Mouse (Mus musculus) embryo, embryonic 10 days (tissue): ENCODE data around the gene Gna15.

Experiments used
- DNase-seq: peaks from one replicate; pipeline ENCODE4 v3.0.0-alpha.2; 2015; ENCODE audit warnings: low spot score

Gna15 gene

DNA sequence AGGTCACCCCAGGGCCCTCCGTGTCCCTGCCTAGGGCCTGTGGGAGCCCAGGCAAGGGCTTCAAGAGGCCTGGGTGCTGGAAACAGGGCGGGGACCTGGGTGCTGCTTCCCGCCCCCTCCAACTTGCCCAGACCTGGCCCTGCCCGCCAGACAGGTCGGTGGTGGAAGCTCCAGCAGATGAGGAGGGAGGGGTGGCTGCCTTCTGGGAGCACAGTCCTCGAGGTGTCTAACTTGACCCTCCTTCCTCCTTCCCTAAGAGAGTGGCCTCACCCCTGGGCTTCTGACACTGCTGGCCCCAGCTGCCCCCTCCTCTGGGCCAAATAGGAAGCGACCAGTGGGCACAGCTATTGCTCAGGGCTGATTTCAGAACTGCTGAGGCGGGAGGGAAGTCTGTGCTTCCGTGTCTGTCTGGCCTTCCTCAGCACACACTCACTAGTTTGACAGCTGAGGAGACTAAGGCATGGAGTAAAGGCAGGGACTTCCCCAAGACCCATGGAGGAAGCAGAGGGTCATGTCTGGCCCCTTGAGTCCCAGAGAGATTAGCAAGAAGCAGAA, at the start of gene Gna15:
TSS of gene Gna15 (minus strand) at position 175 of the 555 bp plus-strand sequence.
- DNase-seq: no peak

DNA sequence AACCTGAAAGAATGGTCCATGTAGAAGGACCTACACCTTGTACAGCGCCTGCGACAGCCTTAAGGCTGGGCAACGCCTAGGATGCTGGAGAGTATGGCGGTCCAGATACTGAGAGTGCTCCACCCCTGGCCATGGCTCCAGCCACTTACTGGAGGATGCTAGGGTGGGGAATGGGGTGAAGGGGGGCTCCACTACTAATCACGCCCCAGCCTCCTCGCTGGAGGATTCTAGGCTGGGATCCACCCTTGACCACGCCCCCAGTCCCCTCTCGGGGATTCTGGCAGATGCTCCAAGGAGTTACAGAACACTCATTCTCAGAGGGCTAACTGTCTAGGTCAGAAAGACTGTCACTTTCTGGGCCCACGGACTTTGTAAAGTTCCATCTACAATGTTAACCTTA, 49.0 kb upstream of the Gna15 start:
- no peak for DNase-seq

DNA sequence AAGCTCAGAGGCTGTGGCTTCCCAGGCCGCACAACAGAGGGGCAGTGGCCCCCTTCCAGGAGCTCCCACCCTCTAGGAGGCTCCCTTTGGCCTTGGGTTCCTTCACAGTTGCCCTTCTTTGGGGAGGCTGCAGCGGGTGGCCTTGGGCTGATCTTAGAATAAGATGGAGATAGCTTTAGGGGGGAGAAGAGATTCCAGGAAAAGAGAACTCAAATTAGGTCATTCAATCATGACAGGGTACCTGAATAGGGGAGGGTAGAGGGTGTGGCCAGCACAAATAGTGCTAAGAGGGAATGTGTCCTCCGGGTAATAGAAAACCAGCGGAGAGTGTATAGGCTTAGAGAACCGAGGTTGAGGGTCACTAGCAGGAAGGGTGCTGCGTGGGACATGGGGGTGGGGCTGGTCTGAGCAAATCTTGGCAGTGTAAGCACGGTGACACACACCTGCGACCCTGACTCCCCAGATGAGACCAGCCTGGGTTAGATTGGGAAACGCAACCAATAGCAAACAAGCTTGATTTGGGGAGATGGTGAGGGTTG, 48.2 kb upstream of the Gna15 start:
- DNase-seq: no peak

DNA sequence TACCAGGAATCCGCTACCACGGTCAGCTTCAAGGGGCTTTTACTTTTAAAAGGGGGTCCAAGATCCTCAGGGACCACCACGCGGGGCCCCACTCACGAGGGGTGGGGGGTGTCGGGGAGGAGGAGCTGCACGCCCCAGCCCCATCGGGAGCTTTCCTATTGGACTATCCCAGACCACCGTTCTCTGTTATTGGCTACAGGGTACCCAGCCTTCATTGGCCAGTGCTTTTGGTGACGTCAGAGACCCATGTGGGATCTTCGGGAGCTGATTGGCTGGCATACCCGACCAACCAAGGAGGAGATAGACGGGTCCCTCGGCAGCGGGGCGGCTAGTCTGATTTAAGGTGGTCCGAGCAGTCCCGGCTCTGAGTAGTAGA, 47.5 kb upstream of the Gna15 start:
- peak; percentile 99 for DNase-seq

DNA sequence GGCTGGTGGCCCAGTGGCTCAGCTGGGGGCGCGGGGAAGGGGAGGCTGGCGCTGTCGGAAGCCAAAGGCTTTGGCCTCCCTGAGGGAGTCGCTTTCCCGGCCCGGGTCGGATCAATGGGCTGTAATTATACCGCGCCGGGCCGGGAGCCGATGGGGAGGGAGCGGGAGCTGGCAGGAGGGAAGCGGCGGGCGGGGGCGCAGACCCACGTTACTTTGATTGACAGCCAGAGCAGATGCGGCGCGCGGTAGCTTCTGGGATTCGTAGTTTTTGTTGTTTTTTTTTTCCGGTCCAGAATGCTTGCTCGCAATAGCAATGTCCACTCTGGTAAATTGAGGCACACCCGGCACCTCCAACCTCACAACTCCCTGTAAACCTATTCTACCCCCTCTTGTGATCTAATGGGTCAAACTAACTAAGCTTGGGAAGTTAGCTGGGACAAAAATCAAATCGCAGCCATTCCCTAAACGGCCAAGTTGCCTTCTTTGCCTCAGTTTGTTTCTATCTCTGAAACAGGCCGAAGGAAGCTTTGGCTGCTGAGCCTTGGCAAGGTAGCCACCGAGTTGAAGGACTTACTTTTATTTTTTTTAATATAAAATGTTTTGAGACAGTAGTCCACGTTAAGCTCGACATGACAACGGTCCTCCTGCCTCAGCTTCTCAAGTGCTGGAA, 46.9 kb upstream of the Gna15 start:
- peak; percentile 98 for DNase-seq

DNA sequence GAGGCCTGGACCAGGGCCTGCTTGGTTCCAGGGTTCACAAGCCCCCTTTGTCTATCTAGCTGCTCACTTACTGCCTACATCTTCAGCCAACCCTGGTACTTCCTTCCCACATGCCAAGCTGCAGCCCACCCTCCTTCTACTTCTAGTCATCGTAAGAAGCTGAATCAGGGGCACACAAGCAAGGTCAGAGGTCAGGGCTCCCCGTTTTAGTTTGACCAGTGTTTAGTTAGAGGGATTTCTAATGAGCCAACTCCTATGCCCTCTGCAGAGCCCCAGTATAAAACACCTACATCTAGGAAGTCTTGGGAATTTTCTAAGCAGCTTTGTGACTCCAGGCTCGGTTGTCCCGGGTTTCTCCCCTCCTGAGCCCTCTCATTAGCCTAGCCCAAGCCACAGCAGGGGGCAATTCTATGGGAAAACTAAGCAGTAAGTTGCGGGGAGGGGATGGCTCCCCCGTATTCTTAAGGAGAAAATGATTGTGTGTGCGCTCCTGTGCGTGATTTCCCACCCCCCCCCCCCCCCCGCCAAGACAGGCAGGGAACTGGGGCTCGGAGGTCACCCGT, 46.3 kb upstream of the Gna15 start:
- DNase-seq: peak; percentile 71

DNA sequence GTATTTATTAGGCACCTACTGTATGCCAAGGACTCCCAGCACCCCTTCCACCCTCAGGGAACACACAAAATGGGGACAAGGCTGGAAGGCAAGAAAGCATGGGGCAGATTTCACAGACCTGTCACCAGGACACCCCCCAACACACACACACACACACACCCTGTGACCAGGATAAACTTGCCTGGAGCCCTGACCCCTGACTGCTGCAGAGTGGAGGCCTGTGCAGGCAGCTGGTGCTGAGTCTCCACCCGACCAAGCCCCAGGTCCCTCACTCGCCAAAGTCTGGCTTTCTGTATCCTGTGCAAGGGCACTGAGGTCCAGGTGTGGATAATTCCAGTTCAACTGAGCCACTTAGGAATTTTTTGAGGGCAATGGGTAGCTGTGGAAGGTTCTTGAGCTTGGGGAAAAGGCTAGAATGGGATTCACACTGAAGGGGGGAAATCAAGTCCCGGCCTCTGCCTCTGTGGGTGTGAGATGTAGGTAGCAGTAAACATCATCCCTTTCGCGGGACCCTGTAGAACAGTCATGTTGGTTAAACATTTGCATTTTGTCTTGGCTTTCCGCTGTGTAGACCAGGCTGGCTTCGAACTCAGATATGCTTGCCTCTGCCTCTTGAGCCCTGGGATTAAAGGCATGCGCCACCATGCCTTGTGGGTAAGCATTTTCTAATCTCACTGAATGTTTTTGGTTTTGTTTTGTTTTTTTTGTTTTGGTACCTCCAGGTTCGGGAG, 45.6 kb upstream of the Gna15 start:
- DNase-seq: no peak

DNA sequence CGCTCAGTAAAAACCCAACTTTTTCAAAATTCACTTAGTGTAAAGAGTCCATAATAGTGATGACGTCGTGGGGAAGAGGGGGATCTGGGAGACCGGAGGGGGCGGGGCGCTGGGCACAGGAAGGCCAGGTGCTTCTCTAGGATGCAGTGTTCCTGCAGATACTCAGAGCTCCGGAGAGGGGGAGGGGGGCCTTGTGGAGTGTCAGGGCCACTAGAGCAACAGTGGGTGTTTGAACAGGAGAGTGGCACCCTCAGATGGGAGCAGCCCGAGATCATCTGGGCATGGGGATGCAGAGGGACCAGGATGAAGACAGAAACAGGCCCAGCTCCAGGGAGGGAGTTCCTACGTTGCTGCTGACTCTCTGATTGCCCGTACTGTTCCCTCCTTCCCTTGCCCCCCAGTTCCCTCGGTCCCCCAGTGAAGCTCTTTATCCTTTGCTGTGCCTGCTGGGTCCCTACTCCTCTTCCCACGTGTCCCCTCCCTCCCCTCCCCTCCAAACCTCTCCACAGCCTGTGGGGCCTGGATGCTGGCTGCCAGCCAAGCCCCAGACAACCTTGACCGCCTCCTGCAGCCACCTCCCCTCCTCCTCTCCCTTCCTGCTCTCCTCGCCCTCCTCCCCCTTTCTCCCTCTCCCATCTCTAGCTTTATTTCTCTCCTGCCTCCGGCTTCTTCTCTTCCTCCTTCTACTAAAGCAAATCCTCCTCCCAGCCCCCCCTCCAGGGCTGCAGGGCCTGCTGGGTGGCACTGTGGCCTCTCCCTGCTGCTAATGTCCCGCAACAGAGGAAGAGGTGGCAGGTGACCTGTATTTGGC, 44.6 kb upstream of the Gna15 start:
- no peak for DNase-seq

DNA sequence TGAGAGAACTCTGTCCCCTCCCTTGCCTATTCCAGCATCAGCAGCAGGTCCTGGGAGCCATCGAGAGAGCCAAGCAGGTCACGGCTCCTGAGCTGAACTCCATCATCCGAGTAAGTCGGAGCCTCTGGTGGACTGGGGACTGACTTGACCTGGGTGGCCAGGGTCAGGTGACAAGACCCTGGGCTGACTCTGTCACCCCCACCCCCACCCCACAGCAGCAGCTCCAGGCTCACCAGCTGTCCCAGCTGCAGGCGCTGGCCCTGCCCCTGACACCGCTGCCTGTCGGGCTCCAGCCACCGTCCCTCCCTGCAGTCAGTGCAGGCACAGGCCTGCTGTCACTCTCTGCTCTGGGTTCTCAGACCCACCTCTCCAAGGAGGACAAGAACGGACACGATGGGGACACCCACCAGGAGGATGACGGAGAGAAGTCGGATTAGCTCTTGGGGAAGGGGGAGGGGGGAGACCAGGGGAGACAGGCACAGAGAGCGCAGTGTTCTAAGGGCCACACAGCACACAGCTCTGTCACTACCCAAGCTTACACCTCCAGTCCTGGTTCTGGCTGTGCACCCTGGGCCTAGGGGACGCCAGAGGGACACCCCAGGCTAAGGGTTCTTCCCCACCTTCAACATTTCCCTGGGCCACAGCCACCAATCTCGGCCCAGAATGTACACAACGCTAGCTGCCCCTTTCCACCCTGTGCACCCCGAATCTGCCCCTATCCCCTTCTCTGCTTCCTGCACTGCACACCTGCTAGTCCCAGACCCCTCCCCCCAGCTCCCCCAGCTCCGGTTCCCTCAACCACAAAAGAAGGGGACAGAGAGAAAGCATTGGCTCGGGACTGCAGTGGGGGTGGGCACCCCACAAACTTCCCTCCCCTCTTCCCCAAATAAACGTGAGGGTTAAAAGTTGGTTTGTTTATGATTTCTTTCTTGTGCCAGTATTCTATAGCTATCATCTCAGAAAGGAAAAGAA, 41.5 kb upstream of the Gna15 start:
- DNase-seq: peak; percentile 36

DNA sequence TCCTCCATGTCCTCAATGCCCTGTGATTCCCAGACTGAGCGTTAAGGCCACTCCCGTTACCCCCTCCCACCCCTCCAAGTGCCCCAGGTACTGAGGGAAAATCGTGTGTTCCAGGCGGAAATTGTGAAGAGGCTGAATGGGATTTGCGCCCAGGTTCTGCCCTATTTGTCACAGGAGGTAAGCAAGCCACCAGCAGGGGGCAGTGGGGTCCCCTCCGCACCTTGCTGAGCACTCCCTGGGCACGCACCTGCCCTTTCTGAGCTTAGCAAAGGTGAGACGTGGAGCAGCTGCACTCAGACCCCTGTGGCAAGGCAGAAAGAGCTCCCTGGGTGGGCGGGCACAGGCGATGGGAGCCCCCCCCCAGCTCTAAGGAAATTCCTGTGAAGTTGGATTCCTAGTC, 40.7 kb upstream of the Gna15 start:
- DNase-seq: peak; percentile 73

DNA sequence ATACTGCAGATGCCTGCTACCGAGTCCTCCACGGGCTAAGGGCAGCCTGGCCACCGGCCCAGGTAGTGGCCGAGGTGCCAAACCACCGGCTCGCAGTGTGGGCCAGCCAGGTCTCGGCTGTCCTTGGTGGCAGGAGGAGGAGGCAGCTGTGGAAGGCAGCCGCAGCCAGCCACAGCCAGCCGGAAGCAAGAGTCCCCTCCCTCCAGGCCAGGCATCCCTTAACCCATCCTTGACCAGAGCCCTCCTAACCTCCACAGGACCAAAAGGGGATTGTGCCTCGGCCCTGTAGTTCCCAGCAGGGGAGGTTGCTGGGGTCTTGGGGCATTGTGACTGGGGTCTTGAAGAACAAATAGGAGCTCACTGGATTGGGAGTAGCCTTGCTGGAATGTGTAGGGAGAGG, 40.2 kb upstream of the Gna15 start:
- DNase-seq: peak; percentile 80

DNA sequence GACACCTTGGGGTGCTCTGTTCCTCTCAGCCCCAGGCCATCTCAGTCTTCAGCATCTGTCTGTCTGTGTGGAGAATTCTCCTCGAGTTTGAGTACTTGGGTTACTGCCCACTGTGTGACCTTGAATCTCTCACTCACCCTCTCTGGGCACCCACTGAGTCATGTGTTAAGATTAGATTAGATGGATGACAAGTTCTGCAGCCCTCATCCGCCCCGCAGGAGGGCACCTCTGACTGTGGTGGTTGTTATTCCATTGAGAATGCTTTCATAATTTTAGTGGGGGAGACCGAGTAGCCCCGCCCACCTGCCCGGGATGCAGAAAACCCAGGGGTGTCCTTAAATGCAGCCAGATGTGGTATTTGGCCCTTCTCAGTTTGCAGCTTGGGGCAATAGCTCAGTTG, 39.5 kb upstream of the Gna15 start:
- DNase-seq: no peak

DNA sequence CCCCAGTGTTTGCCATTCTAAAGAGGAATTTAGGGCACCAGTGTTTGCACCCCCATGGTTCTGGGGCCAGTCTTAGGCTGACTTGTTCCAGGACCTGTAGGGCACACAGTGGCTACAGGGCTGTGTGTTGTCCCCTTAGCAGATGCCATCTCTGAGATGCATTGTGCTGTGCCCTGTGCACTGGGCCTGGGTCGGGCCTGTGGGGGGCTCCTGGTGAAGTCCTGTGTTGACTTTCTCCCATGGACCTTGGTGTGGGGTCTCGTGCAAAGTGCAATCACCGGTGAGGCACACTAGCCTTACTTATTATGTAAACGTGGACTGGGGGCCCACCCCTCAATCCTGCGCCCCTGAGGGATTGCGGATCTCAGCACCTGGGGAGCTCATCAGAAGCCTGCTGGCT, 38.4 kb upstream of the Gna15 start:
- no peak for DNase-seq

DNA sequence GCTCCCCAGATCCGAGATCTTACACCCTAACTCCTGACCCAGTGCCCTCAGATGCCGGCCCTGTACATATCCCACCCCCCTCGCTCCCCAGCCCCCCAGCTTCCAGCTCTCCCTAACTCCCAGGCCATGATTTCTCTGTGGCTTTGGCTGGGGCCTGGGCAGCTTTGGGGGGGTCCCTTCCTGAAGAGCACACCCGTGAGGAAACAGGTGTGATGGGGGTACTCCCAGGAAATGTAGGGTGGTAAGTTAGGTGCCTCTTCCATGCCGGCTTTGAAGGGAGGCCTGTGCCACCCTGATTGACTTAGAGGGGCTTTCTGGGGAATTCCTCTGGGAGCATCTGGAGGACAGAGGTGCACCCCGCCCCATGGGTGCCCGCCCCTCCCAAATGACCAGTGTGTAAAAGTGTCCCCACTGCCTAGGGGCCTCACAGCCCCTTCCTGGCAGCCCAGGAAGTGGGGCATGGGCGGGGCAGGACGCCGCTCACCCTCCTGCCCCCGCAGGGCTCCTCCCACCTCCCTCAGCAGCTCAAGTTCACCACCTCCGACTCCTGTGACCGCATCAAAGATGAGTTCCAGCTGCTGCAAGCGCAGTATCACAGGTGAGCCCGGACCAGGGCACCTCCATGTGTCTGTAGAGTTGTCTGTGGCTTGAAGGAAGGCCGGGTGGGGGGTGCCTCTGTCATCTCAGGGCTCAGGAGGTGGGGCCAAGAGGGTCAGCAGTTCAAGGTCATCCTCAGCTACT, 36.9 kb upstream of the Gna15 start:
- DNase-seq: peak; percentile 42

DNA sequence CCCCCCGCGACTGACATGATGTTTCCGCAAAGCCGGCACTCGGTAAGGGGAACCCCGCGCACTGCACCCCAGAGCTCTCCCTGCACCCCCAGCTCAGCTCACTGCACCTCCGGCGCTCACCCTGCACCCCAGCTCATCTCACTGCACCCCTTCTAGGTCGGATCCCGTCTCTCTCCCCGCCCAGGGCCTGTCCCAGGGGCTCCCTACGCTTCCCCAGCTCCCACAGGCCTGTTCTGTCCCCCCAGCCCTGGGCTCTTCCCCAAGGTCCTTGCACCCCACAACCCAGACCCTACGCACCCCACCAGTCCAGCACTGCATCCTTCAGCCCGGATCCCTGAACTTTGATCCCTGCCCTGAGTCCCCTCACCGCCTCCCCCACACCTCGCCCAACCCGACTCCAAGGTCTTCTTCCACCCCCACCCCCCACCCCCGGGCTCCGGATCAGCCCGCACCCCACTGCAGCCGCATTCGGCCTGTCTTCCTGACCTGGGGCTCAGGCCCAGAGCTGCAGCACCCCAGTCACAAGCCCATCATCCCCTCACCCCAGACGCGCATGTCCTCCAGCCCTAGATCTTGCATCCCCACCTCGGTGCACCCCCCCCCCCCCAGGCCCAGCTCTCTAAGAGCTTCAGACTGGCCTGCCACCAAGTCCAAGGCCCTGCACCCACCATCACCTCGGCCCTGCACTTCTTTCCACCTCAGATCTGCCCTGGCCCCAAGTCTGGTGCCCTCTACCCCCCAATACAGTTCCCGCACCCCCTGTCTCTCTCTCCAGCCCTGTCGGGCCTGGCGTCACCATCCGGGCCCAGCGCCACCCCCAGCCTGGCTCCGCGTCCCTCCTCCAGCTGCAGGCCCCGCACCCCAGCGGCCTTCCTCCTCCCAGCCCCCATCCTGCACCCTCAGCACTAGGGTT, 35.9 kb upstream of the Gna15 start:
- peak; percentile 23 for DNase-seq

DNA sequence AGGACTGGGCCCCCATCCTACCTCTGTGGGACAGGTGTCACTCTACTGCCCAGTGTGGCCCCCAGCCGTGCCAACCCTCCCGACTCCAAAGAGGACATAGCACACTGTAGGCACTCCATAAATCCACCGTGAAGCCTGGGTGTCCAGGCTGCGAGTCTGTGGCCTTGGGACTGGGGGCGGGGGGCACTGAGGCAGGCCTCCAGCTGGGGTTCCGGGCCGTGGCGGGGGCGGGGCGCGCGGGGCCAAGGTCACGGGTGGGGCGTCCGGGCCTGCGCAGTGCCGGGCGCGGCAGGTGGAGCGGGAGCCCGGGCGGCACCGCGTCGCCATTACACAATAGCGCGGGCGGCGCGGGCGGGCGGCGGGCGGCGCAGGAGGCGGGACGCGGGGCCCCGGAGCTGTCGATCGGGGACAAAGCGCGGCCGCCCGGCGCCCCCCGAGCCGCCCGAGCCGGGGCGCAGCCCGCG, 35.2 kb upstream of the Gna15 start, which contains the start of gene Aes:
TSS of gene Aes (plus strand) at position 326 of the 464 bp plus-strand sequence.
- peak; percentile 31 for DNase-seq

DNA sequence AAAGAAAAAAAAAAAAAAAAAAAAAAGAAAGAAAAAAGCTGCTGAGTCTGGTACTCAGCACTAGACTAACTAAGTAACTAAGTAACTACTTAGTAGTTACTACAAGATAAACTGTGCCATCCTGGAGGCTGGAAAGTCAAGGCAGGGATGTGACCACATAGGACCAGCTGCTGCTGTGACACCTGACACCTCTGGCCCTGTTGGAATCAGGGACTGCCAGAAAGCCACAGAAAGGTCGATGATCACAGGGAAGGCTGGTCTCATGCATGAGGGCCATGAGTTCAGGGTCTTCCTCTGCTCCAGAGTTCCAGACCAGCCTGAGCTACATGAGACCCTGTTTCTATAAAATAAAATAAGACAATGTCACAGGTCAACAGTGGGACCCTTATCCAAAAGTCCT, 33.5 kb upstream of the Gna15 start:
- DNase-seq: no peak

DNA sequence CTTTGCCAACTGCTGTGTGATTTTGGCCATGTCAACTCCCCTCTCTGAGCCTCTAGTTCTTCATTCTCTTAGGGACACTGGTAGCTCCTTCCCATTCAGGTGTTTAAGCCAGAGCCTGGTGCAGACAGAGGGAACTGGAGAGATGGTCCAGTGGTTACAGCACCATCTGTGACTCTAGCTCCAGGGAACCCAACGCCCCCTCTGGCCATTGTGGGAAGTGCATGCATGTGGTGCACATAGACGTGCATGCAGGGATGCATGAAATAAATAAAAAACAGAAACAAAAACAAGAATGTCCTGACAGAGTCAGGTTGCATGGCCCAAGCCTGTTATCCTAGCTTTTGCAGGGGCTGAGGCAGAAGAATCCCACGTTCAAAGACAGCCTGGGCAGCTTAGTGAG, 32.3 kb upstream of the Gna15 start:
- DNase-seq: no peak
